Mouse (Mus musculus) G1E (cell line): ENCODE measurements around the gene Rex1bd. TPM values are rescaled to one million over a fixed set of nuclear protein-coding genes. Genes with fewer than 3 reads are reported as not detected.
A peak's percentile ranks its signal among the peaks of the same experiment; 100 is the strongest.

ENCODE experiments used
- ATAC-seq: 2 replicates; pipeline ENCODE4 v1.8.0; 2016; ENCODE audit warnings: mild to moderate bottlenecking; ENCODE audit not compliant: insufficient number of reproducible peaks, poor library complexity, low FRiP score, severe bottlenecking; ENCODE audit errors: extremely low read depth
- DNase-seq: peaks from one replicate; pipeline ENCODE4 v3.0.0; 2012; ENCODE audit warnings: low spot score
- H3K27me3 ChIP-seq: 2 replicates; pipeline ENCODE4 v1.6.1; 2012; ENCODE audit warnings: mild to moderate bottlenecking, low read length, inconsistent platforms; ENCODE audit not compliant: insufficient read depth
- H3K36me3 ChIP-seq: replicated peaks from 2 replicates; pipeline ENCODE3; 2012; ENCODE audit warnings: mild to moderate bottlenecking, inconsistent platforms
- H3K4me1 ChIP-seq: 2 replicates; pipeline ENCODE4 v1.6.1; 2012; ENCODE audit warnings: low read depth, low read length, inconsistent platforms, mixed read lengths; ENCODE audit not compliant: insufficient read depth
- H3K4me3 ChIP-seq: 2 replicates; pipeline ENCODE4 v1.5.1; 2012; ENCODE audit warnings: low read depth, mild to moderate bottlenecking, inconsistent platforms, low read length, moderate library complexity, mixed read lengths
- H3K9me3 ChIP-seq: replicated peaks from 2 replicates; pipeline ENCODE4 v1.6.1; 2012; ENCODE audit warnings: inconsistent platforms
- CTCF ChIP-seq: IDR thresholded peaks from 2 replicates; pipeline ENCODE4 v1.5.1; 2012; ENCODE audit warnings: low read depth, low read length, inconsistent platforms, mixed read lengths
- GATA1 ChIP-seq: IDR thresholded peaks from 2 replicates; pipeline ENCODE4 v1.6.1; 2012; ENCODE audit warnings: borderline replicate concordance, low read length, inconsistent platforms, mixed read lengths
- GATA2 ChIP-seq: IDR thresholded peaks from 2 replicates; pipeline ENCODE4 v1.6.1; 2012; ENCODE audit warnings: low read depth, low read length, inconsistent platforms, borderline replicate concordance
- POLR2AphosphoS5 ChIP-seq: IDR thresholded peaks from 2 replicates; pipeline ENCODE4 v1.6.1; 2012; ENCODE audit warnings: low read depth, low read length, inconsistent platforms; ENCODE audit not compliant: insufficient replicate concordance
- TAL1 ChIP-seq: conservative IDR thresholded peaks from 2 replicates; pipeline ENCODE4 v1.6.1; 2012; ENCODE audit warnings: low read depth, low read length, inconsistent platforms, mixed read lengths
- polyA plus RNA-seq: library from polyadenylated mRNA; stranded (reverse); fragments of >175 nt; gene quantifications from 2 replicates; pipeline ENCODE4 v1.2.3, GENCODE M21; 2012
- total RNA-seq, 2 experiments: library from RNA; stranded (forward) in 1 of 2; stranded (reverse) in 1 of 2; fragments of 200-1000 nt in 1 of 2; fragments of >200 nt in 1 of 2; fragmentation: Nextera tagmentation in 1 of 2; gene quantifications; 2 replicates each; pipeline ENCODE4 v1.2.3; 2014 to 2017

Gene Rex1bd
- total and polyA plus RNA-seq, 3 experiments: 44.2 to 187 (median 86.9) TPM

DNA sequence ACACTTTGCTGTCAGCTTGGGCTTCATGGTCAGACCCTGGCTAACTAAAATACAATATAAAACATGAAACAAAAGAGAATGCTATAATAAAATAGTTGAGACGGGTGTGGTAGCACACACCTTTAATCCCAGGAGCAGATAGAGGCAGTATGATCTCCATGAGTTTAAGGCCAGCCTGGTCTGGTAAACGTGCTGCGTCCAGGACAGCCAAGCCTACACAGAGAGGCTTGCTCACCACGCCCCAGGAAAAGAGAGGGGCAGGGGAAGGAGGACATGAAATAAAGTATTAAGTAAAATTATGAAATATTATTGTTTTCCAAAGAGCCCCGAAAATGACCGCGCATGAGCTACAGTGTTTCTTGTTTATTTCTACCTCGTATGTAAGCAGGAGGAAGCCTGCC lies 20.6 kb upstream of the Rex1bd start:
- DNase-seq (no peak), ATAC-seq (no peak)
- no peak for TF ChIP-seq TAL1
- no peak for TF ChIP-seq GATA2
- no peak for TF ChIP-seq GATA1
- TF ChIP-seq POLR2AphosphoS5: no peak
- TF ChIP-seq CTCF: no peak
- H3K36me3 ChIP-seq: peaks cover 37% of the 10 kb centered on the region
- no peaks in the 10 kb centered on the region for H3K27me3 ChIP-seq
- H3K4me1 ChIP-seq: peaks cover 66% of the 10 kb centered on the region
- no peaks in the 10 kb centered on the region for H3K9me3 ChIP-seq
- H3K4me3 ChIP-seq: peak overlapping the region; percentile 81

DNA sequence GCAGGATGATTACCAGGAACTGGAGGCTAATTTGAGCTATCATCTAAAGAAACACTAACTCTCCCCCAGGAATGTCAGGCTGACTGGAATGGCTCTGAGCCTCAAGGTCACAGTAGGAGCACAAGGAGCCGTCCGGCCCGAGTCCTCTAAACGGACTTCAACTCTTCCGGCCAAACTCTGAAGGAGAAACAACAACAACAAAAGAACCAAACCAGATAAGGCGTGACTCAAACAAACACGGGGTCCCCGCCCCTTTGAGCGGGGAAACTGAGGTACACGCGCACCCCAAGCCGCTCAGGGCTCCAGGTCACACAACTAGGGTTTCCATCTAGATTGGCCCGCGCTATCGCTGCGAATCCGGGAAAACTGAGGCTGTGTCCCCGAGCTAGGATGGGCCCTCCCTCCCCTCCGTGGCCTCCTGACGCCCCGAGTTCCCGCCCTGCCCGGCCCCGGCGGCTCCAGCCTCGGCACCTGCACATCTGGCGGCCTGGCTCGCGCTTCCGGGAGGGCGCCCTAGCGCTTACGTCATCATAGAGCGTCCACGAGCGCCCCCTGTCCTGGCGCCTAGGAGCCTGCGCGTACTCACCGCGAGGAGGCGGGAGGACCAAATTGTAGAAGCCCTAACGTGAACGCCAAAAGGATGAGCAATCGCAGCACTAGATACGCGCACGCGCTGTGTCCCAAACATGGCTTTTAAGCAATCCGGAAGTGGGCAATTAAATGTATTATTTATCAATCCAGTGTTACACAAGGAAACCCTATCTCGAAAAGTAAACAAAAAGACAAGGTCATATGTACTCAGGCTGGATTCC lies 16.2 kb upstream of the Rex1bd start:
- H3K4me1 ChIP-seq: peaks cover 59% of the 10 kb centered on the region
- peak; percentile 81 for ATAC-seq
- H3K27me3 ChIP-seq: no peaks in the 10 kb centered on the region
- peaks cover 38% of the 10 kb centered on the region for H3K36me3 ChIP-seq
- TF ChIP-seq CTCF: peak; percentile 30; the same call in 1 of the 2 replicates
- TF ChIP-seq TAL1: no peak
- DNase-seq: peak; percentile 87
- H3K9me3 ChIP-seq: no peaks in the 10 kb centered on the region
- H3K4me3 ChIP-seq: peak overlapping the region; percentile 89

DNA sequence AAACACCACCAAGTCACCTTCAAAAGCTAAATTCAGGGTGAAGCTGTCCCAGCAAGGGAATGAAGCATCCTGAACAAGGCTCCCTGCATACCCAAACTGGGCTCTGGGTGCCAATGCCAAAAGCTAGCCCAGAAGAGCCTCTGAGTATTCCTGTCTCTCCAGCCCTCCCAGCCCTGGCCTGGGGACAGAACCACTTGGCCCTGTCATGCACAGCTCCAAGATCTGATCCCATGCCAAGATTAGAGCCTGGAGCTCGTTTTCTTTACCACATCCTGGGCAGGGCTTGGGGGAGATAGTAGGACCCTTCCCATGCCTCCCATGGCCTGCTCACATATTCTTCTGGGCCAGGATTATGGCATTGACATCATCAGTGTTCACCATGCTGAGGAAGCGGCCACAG lies 13.1 kb upstream of the Rex1bd start:
- no peak overlapping the region for H3K4me3 ChIP-seq
- H3K36me3 ChIP-seq: peaks cover 62% of the 10 kb centered on the region
- no peaks in the 10 kb centered on the region for H3K9me3 ChIP-seq
- no peaks in the 10 kb centered on the region for H3K27me3 ChIP-seq
- DNase-seq: no peak
- ATAC-seq: no peak
- peaks cover 65% of the 10 kb centered on the region for H3K4me1 ChIP-seq
- TF ChIP-seq CTCF (no peak), GATA1 (no peak), GATA2 (no peak), POLR2AphosphoS5 (no peak), TAL1 (no peak)

DNA sequence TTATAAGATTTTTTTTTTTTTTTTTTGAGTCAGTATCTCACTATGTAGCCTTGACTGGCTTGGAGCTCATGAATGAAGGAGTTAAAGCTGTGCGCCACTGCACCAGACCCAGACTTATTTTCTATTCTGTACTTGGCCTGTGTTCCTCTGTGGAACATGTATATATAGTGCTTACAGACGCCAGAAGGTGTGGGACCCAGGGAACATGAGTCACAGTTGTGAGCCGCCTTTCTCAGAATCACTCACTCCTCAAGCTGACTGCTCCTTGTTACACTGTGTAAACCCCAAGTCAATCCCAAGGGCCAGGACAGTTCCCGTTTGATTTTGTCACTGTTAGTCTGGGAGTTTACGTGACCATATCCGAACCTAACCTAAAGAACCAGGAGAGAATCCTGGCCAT lies 12.5 kb upstream of the Rex1bd start:
- TF ChIP-seq TAL1: no peak
- no peak for TF ChIP-seq GATA2
- TF ChIP-seq CTCF: no peak
- TF ChIP-seq GATA1: no peak
- no peak for TF ChIP-seq POLR2AphosphoS5
- no peak for ATAC-seq
- no peaks in the 10 kb centered on the region for H3K27me3 ChIP-seq
- no peak for DNase-seq
- H3K4me1 ChIP-seq: peaks cover 64% of the 10 kb centered on the region
- no peak overlapping the region for H3K4me3 ChIP-seq
- no peaks in the 10 kb centered on the region for H3K9me3 ChIP-seq
- H3K36me3 ChIP-seq: peaks cover 68% of the 10 kb centered on the region

DNA sequence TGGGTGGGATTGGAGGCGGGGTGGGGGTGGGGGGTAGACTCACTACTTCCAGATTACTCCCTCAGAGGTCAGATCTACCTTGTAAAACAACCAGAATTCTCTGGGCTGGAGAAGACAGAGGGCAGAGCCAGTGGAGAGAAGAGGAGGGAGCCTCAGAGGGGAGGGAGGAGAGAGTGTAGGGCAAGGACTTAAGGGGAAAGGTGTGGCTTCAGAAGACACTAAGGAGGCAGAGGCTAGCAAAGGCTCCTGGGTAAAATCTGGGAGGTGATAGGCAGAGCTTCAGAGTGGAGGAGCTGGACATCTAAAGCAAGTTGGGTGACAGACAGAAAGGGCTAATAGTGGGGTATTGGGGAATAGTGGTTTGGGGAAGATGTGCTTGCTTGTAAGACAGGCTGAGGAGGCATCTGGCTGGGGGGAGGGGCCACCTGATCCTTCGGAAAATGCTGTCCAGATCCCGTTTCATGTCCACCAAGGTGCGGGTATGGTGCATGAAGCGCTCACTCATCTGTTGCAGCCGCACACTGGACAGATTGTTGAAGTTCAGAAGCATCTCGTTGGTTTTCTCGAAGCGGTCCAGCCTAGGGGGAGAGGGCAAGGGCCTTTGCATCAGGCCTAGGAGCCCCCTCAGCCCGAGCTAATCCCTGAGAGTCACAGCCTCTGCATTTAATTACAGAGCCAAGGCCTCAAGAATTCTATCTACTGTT lies 11.5 kb upstream of the Rex1bd start:
- Histone ChIP-seq H3K9me3 (no peaks in the 10 kb centered on the region), H3K27me3 (no peaks in the 10 kb centered on the region), H3K36me3 (peaks cover 77% of the 10 kb centered on the region), H3K4me3 (no peak overlapping the region), H3K4me1 (peaks cover 65% of the 10 kb centered on the region)
- DNase-seq (no peak), ATAC-seq (no peak; the same call in 1 of the 2 replicates)
- no peak for TF ChIP-seq TAL1
- no peak for TF ChIP-seq POLR2AphosphoS5
- TF ChIP-seq CTCF: no peak
- no peak for TF ChIP-seq GATA1
- TF ChIP-seq GATA2: no peak

DNA sequence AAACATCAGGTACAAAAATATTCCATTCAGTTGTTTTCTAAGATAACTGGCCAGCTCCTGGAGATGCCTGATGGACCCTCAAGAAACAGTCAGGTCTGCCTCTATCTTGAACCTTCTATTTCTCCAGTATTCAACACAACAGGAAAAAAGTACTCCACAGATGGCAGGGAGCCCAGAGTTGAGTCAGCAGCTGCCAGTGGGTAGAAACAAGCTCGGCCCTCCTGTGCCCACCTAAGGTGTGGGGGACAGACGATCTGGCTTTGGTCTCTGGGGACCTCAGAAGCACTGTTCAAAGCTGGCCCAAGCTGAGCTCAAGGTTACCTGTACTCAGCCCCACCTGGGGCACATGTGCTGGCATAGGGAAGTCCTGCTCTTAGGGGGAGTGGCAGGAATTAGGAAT lies 6.9 kb upstream of the Rex1bd start:
- TF ChIP-seq POLR2AphosphoS5 (no peak), TAL1 (no peak), CTCF (no peak), GATA1 (no peak), GATA2 (no peak)
- ATAC-seq (no peak), DNase-seq (no peak)
- peaks cover 62% of the 10 kb centered on the region for H3K4me1 ChIP-seq
- no peaks in the 10 kb centered on the region for H3K9me3 ChIP-seq
- no peak overlapping the region for H3K4me3 ChIP-seq
- H3K36me3 ChIP-seq: peaks cover 78% of the 10 kb centered on the region
- no peaks in the 10 kb centered on the region for H3K27me3 ChIP-seq
